Mouse (Mus musculus): ENCODE data around the gene Wdr86. TPM values are rescaled to one million over a fixed set of nuclear protein-coding genes. Genes with fewer than 3 reads are reported as not detected.

Gene Wdr86
- polyA plus RNA-seq, 1 experiment from 2014 or later, result 4.0 TPM

Other genes with a start within 250 kb of the Wdr86 start
- gene Gbx1, start 203.5 kb downstream of the Wdr86 start, polyA plus RNA-seq (2015; fragmentation: Nextera tagmentation; extraction: Ambion mirVana), result 1.2 and 2.3 TPM in 2 replicates
- gene Asb10, start 189.7 kb downstream of the Wdr86 start, polyA plus RNA-seq (2015; fragmentation: Nextera tagmentation; extraction: Ambion mirVana), result 0.11 and 0.42 TPM in 2 replicates
- gene 4931409K22Rik, start 173.9 kb downstream of the Wdr86 start, polyA plus RNA-seq (2015; fragmentation: Nextera tagmentation; extraction: Ambion mirVana), result 0.42 and 0.56 TPM in 2 replicates
- 101 and 106 TPM in 2 replicates for gene Abcf2, start 153.3 kb downstream of the Wdr86 start, polyA plus RNA-seq (2015; fragmentation: Nextera tagmentation; extraction: Ambion mirVana)
- 19.7 and 21.1 TPM in 2 replicates for gene Chpf2, start 144.0 kb downstream of the Wdr86 start, polyA plus RNA-seq (2015; fragmentation: Nextera tagmentation; extraction: Ambion mirVana)
- gene Smarcd3, start 106.3 kb downstream of the Wdr86 start, polyA plus RNA-seq (2015; fragmentation: Nextera tagmentation; extraction: Ambion mirVana), result 171 and 176 TPM in 2 replicates
- 59.7 and 61.2 TPM in 2 replicates for gene Nub1, start 45.2 kb downstream of the Wdr86 start, polyA plus RNA-seq (2015; fragmentation: Nextera tagmentation; extraction: Ambion mirVana)
- gene Crygn, start 27.3 kb upstream of the Wdr86 start, polyA plus RNA-seq (2015; fragmentation: Nextera tagmentation; extraction: Ambion mirVana), result 1.8 TPM in 2 replicates
- 231 and 243 TPM in 2 replicates for gene Rheb, start 111.9 kb upstream of the Wdr86 start, polyA plus RNA-seq (2015; fragmentation: Nextera tagmentation; extraction: Ambion mirVana)

Measured in forebrain, embryonic 15.5 days (tissue).